Mouse (Mus musculus): Measurements from ENCODE around the gene Clvs2. TPM values are rescaled to one million over a fixed set of nuclear protein-coding genes. Genes with fewer than 3 reads are reported as not detected.

Gene Clvs2
- total and polyA plus RNA-seq, 2 experiments, result not detected

DNA sequence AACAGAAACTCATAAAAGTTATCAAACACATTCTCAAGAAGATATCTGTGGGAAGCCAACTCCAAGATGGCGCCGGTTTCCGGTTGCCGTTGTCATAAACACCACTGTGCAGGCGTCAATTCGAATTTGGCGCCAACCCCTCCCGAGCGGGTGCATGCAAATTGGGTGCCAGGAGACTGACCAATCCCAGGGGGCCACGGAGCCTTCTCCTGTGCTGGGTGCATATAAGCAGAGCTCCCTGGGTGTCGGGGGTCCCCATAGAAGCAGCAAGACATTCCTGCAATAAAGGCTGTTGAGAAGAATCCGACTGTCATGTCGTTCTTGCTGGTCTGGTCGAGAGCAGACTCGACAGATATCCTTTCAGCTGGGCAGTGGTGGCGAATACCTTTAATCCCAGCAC, 31.8 kb downstream of the Clvs2 start:
- Histone ChIP-seq H3K27ac (replicated peaks; ENCODE audit: insufficient read depth, low read depth, low read length) (no peak overlapping the region), H3K36me3 (ENCODE audit: control insufficient read depth, insufficient read depth, low read length) (no peaks in the 10 kb centered on the region), H3K4me3 (ENCODE audit: insufficient read depth, low read depth, low read length) (no peak overlapping the region), H3K9ac (ENCODE audit: low read depth, low read length) (no peak overlapping the region), H3K4me1 (ENCODE audit: control insufficient read depth, insufficient read depth, low read length) (no peaks in the 10 kb centered on the region), H3K79me2 (ENCODE audit: control insufficient read depth, insufficient read depth, low read length) (no peaks in the 10 kb centered on the region), H3K27me3 (ENCODE audit: control insufficient read depth, insufficient read depth, low read length) (no peaks in the 10 kb centered on the region)
- 88% methylated on average over 16 of the region's 16 CpGs for WGBS
- DNase-seq (ENCODE audit: extremely low read depth, low read depth, low spot score), result no peak
- TF ChIP-seq POLR2A (IDR thresholded peaks at IDR 0.05; ENCODE audit: extremely low read depth, insufficient read depth, low read length), result no peak
- no peak for TF ChIP-seq CTCF (IDR thresholded peaks at IDR 0.05; ENCODE audit: low read depth, low read length)

DNA sequence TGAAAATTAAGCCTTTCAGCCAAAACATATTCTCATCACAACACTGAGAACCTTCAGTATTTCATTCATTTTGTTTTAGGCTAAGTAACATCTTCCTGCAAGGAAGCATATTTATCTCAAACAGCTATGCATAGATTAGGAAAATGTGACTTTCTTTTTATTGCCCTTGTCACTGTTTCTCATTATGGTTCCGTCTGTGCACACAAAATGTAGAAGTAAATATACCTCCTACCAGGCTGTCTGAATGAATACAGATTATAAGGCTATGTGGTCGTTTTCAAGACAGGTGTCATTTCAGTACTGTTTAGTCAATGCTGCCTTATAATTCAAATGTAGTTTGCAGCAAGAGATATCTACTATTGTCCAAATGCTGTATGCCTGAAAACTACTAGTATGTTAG, 35.8 kb downstream of the Clvs2 start:
- H3K4me3 ChIP-seq (ENCODE audit: insufficient read depth, low read depth, low read length), result no peak overlapping the region
- WGBS, result 60% methylated on average over 2 of the region's 2 CpGs
- no peak overlapping the region for H3K9ac ChIP-seq (ENCODE audit: low read depth, low read length)
- H3K27me3 ChIP-seq (ENCODE audit: control insufficient read depth, insufficient read depth, low read length), result no peaks in the 10 kb centered on the region
- no peaks in the 10 kb centered on the region for H3K4me1 ChIP-seq (ENCODE audit: control insufficient read depth, insufficient read depth, low read length)
- no peaks in the 10 kb centered on the region for H3K79me2 ChIP-seq (ENCODE audit: control insufficient read depth, insufficient read depth, low read length)
- no peak overlapping the region for H3K27ac ChIP-seq (replicated peaks; ENCODE audit: insufficient read depth, low read depth, low read length)
- no peaks in the 10 kb centered on the region for H3K36me3 ChIP-seq (ENCODE audit: control insufficient read depth, insufficient read depth, low read length)
- TF ChIP-seq POLR2A (IDR thresholded peaks at IDR 0.05; ENCODE audit: extremely low read depth, insufficient read depth, low read length) (no peak), CTCF (IDR thresholded peaks at IDR 0.05; ENCODE audit: low read depth, low read length) (no peak)
- DNase-seq (ENCODE audit: extremely low read depth, low read depth, low spot score), result no peak

DNA sequence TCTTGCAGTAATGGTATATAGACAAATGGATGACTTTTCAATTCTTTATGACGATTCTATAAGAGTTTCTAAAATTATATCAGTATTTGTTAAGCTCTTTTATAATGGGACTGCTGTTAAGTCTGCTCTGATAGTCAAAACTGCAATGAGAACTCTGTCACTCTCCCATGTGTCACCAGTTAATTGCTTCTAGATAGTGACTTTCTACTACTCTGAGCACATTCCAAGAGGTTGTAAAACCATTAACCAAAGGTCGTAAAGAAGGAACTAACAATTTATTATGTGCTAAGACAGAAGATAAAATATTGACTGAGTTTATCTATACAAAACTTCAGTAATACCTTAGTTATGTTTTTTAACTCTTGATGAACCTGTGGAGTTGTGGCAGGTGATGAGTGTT, 37.5 kb downstream of the Clvs2 start:
- H3K27ac ChIP-seq (replicated peaks; ENCODE audit: insufficient read depth, low read depth, low read length), result no peak overlapping the region
- H3K4me3 ChIP-seq (ENCODE audit: insufficient read depth, low read depth, low read length), result no peak overlapping the region
- no peak for DNase-seq (ENCODE audit: extremely low read depth, low read depth, low spot score)
- no peak overlapping the region for H3K9ac ChIP-seq (ENCODE audit: low read depth, low read length)
- H3K27me3 ChIP-seq (ENCODE audit: control insufficient read depth, insufficient read depth, low read length), result no peaks in the 10 kb centered on the region
- H3K36me3 ChIP-seq (ENCODE audit: control insufficient read depth, insufficient read depth, low read length), result no peaks in the 10 kb centered on the region
- H3K79me2 ChIP-seq (ENCODE audit: control insufficient read depth, insufficient read depth, low read length), result no peaks in the 10 kb centered on the region
- no peak for TF ChIP-seq POLR2A (IDR thresholded peaks at IDR 0.05; ENCODE audit: extremely low read depth, insufficient read depth, low read length)
- no peak for TF ChIP-seq CTCF (IDR thresholded peaks at IDR 0.05; ENCODE audit: low read depth, low read length)
- no peaks in the 10 kb centered on the region for H3K4me1 ChIP-seq (ENCODE audit: control insufficient read depth, insufficient read depth, low read length)
- 54% methylated on average over 2 of the region's 2 CpGs for WGBS

DNA sequence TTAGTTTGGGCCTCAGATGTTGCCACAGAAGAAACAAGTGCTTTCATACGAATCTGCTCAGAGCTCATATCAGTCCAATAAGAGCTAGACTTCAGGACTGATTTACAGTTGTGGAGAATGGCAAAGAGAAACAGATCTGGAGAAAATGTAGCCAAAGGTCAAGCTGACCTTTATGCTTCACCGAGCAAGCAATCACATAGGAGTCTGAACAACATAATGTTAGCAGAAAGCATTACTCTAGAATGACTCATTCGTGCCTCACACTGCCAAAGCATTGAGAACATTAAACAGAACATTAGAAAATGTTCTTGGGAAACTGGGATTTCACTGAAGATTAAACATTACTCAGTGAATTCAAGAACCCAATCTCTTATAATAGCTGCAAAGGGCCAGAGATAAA, 66.5 kb downstream of the Clvs2 start:
- no peak for TF ChIP-seq CTCF (IDR thresholded peaks at IDR 0.05; ENCODE audit: low read depth, low read length)
- no peak for TF ChIP-seq POLR2A (IDR thresholded peaks at IDR 0.05; ENCODE audit: extremely low read depth, insufficient read depth, low read length)
- Histone ChIP-seq H3K36me3 (ENCODE audit: control insufficient read depth, insufficient read depth, low read length) (no peaks in the 10 kb centered on the region), H3K27me3 (ENCODE audit: control insufficient read depth, insufficient read depth, low read length) (no peaks in the 10 kb centered on the region), H3K4me1 (ENCODE audit: control insufficient read depth, insufficient read depth, low read length) (no peaks in the 10 kb centered on the region), H3K9ac (ENCODE audit: low read depth, low read length) (no peak overlapping the region), H3K79me2 (ENCODE audit: control insufficient read depth, insufficient read depth, low read length) (no peaks in the 10 kb centered on the region), H3K27ac (replicated peaks; ENCODE audit: insufficient read depth, low read depth, low read length) (no peak overlapping the region), H3K4me3 (ENCODE audit: insufficient read depth, low read depth, low read length) (no peak overlapping the region)
- 53% methylated on average over 3 of the region's 3 CpGs for WGBS
- DNase-seq (ENCODE audit: extremely low read depth, low read depth, low spot score), result no peak

DNA sequence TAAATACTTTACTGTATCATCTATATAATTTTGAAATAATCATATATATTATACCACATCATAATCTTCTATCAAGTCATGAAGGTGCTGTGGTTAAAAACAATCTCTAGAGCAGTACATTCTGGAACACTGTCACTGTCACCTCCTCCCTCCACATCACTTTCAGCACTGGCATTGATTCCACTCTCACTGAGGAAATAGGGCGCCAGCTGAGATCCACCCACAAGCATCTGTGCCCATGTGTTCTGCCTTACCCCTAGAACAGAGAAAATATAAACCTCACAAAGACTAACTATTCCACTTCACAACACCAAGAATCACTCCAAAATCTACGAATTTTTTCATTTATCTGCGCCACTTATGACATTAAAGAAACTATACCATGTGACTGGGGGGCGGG, 84.2 kb downstream of the Clvs2 start:
- 75% methylated on average over 4 of the region's 4 CpGs for WGBS
- no peak overlapping the region for H3K9ac ChIP-seq (ENCODE audit: low read depth, low read length)
- H3K4me3 ChIP-seq (ENCODE audit: insufficient read depth, low read depth, low read length), result no peak overlapping the region
- H3K79me2 ChIP-seq (ENCODE audit: control insufficient read depth, insufficient read depth, low read length), result no peaks in the 10 kb centered on the region
- TF ChIP-seq POLR2A (IDR thresholded peaks at IDR 0.05; ENCODE audit: extremely low read depth, insufficient read depth, low read length) (no peak), CTCF (IDR thresholded peaks at IDR 0.05; ENCODE audit: low read depth, low read length) (no peak)
- H3K36me3 ChIP-seq (ENCODE audit: control insufficient read depth, insufficient read depth, low read length), result no peaks in the 10 kb centered on the region
- H3K4me1 ChIP-seq (ENCODE audit: control insufficient read depth, insufficient read depth, low read length), result no peaks in the 10 kb centered on the region
- H3K27ac ChIP-seq (replicated peaks; ENCODE audit: insufficient read depth, low read depth, low read length), result no peak overlapping the region
- DNase-seq (ENCODE audit: extremely low read depth, low read depth, low spot score), result no peak
- H3K27me3 ChIP-seq (ENCODE audit: control insufficient read depth, insufficient read depth, low read length), result no peaks in the 10 kb centered on the region

Other genes starting within 250 kb of the Clvs2 start
- gene Sult3a2, start 161.9 kb upstream of the Clvs2 start, total RNA-seq (2014; rRNA removed), result 1.1 and 21.5 TPM in 2 replicates
- 2.2 TPM in 1 of 2 replicates, not detected in the other for gene Sult3a2, start 161.9 kb upstream of the Clvs2 start, polyA plus RNA-seq (2012; rRNA removed)
- 78.9 and 564 TPM in 2 replicates for gene Sult3a1, start 233.0 kb upstream of the Clvs2 start, total RNA-seq (2014; rRNA removed)
- 4.2 and 15.5 TPM in 2 replicates for gene Sult3a1, start 233.0 kb upstream of the Clvs2 start, polyA plus RNA-seq (2012; rRNA removed)